Comparison of ENCODE assay signal across 19 mouse cellular contexts in the genomic region with DNA sequence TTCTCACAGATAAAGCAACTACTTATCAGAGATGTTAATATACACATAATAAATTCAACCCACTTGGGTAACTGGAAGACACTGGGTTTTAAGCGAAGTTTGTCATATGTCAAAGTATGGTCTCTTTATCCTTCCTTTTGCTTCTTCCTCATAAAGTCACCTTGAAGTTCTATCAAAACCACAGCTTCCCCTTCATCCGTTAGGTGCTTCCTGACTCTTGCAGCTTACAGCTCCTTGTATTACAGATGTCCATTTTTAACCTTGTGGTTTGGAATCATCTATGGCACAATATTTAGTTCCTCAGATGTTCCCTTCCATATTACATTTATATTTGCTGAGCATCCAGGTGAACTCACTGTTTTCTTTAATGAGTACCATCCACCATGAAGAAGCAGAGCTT.
DNase-seq lines count a peak whose midpoint lies in the region; ATAC-seq lines count a peak whose summit lies in the region.
"Had no signal": no experiment of that assay in that cellular context is flagged by ENCODE, and none has a peak within 500 bp of the region (broad histone marks: within the 10 kb centered on the region; RNA-seq: fewer than 3 reads in every experiment).

No protein-coding gene starts in this region.

- ATAC-seq in common myeloid progenitor, adult 5-6 weeks (replicated peaks; ENCODE audit: low read depth, poor library complexity, severe bottlenecking) = peak; percentile 81
- peak; percentile 92 to 99 for ATAC-seq in hematopoietic stem cell, adult 5-6 weeks (replicated peaks in 1 of 2; ENCODE audit: insufficient read depth in 1 of 2, low FRiP score in 2 of 2, low TSS enrichment in 1 of 2, low read depth in 1 of 2, poor library complexity in 2 of 2, severe bottlenecking in 2 of 2)
- no peak for ATAC-seq in cerebellum, adult (ENCODE audit: insufficient number of reproducible peaks, low FRiP score, low TSS enrichment)
- ATAC-seq: CD4-positive, CD25-positive, alpha-beta regulatory T cell, adult 4 months; forebrain, embryonic 13.5 days; forebrain, embryonic 15.5 days; forebrain, postnatal 0 days had no signal

- DNase-seq in Muller cell, postnatal 12 days (ENCODE audit: inconsistent ontology term) = no peak
- no peak for DNase-seq in left cerebral cortex, postnatal 25 days (ENCODE audit: low spot score in 2 of 2)
- DNase-seq: adrenal gland, adult 2 months; adrenal gland, postnatal 10 days; adrenal gland, postnatal 25 days; B cell, adult 2 months; cerebellum, adult 11-12 months; cerebellum, adult 2 months; cerebellum, adult 9-10 months; cerebellum, postnatal 10 days; cerebellum, postnatal 25 days; embryo, embryonic 11 days; forebrain, postnatal 0 days had no signal

- intact Hi-C loops in left cerebral cortex, postnatal 25 days (cut with DNase I) = no loop called here
